Mouse (Mus musculus) embryonic facial prominence, embryonic 11.5 days (tissue): ENCODE data around the gene Ankrd44. TPM values are rescaled to one million over a fixed set of nuclear protein-coding genes. Genes with fewer than 3 reads are reported as not detected.
A peak's percentile ranks its signal among the peaks of the same experiment; 100 is the strongest.

Experiments used
- ATAC-seq: fragments of 200-750 bp; cut with Nextera tagmentation; replicated peaks from 2 replicates; pipeline ENCODE4 v1.8.0; 2017; ENCODE audit warnings: low read depth; ENCODE audit not compliant: insufficient number of reproducible peaks, low FRiP score, low TSS enrichment
- DNase-seq: peaks from one replicate; pipeline ENCODE4 v3.0.0-alpha.2; 2015; ENCODE audit warnings: low spot score
- H3K27ac ChIP-seq: fragments of 300-500 bp; sonication (generic); replicated peaks from 2 replicates; pipeline ENCODE4 v1.5.1; 2014; ENCODE audit warnings: mild to moderate bottlenecking, low read depth, low read length, control low read depth
- H3K27me3 ChIP-seq: fragments of 300-500 bp; sonication (generic); 2 replicates; pipeline ENCODE4 v1.6.1; 2014; ENCODE audit warnings: mild to moderate bottlenecking, low read length, moderate library complexity, mixed read lengths; ENCODE audit not compliant: control insufficient read depth, insufficient read depth
- H3K36me3 ChIP-seq: fragments of 300-500 bp; sonication (generic); replicated peaks from 2 replicates; pipeline ENCODE4 v1.6.1; 2014; ENCODE audit warnings: low read depth, mild to moderate bottlenecking, low read length, moderate library complexity, mixed read lengths; ENCODE audit not compliant: control insufficient read depth, insufficient read depth
- H3K4me1 ChIP-seq: fragments of 300-500 bp; sonication (generic); 2 replicates; pipeline ENCODE4 v1.6.1; 2014; ENCODE audit warnings: low read length, mixed read lengths; ENCODE audit not compliant: control insufficient read depth, insufficient read depth
- H3K4me2 ChIP-seq: fragments of 300-500 bp; sonication (generic); 2 replicates; pipeline ENCODE4 v1.6.1; 2014; ENCODE audit warnings: low read depth, mild to moderate bottlenecking, control low read depth, low read length, moderate library complexity
- H3K4me3 ChIP-seq: fragments of 300-500 bp; sonication (generic); 2 replicates; pipeline ENCODE4 v1.5.1; 2014; ENCODE audit warnings: low read depth, low read length, control low read depth
- H3K9ac ChIP-seq: fragments of 300-500 bp; sonication (generic); replicated peaks from 2 replicates; pipeline ENCODE4 v1.6.1; 2014; ENCODE audit warnings: mild to moderate bottlenecking, control low read depth, low read length
- H3K9me3 ChIP-seq: fragments of 300-500 bp; sonication (generic); replicated peaks from 2 replicates; pipeline ENCODE4 v1.6.1; 2016; ENCODE audit warnings: mild to moderate bottlenecking, low read length, inconsistent platforms, mixed read lengths; ENCODE audit not compliant: control insufficient read depth
- WGBS: fragments of 180-500 bp; shearing (Covaris S2); extraction: QIAGEN DNeasy Blood & Tissue Kit; methylation state at CpG from one replicate; pipeline ENCODE4 v1.1.7; 2014; 5-methylcytosine and 5-hydroxymethylcytosine counted together
- polyA plus RNA-seq: library from polyadenylated mRNA; unstranded; fragments of >200 nt; fragmentation: Nextera tagmentation; extraction: Ambion mirVana; gene quantifications from 2 replicates; pipeline ENCODE4 v1.2.1, GENCODE M21; 2014

Gene Ankrd44
- polyA plus RNA-seq, result 24.3 and 24.4 TPM in 2 replicates

DNA sequence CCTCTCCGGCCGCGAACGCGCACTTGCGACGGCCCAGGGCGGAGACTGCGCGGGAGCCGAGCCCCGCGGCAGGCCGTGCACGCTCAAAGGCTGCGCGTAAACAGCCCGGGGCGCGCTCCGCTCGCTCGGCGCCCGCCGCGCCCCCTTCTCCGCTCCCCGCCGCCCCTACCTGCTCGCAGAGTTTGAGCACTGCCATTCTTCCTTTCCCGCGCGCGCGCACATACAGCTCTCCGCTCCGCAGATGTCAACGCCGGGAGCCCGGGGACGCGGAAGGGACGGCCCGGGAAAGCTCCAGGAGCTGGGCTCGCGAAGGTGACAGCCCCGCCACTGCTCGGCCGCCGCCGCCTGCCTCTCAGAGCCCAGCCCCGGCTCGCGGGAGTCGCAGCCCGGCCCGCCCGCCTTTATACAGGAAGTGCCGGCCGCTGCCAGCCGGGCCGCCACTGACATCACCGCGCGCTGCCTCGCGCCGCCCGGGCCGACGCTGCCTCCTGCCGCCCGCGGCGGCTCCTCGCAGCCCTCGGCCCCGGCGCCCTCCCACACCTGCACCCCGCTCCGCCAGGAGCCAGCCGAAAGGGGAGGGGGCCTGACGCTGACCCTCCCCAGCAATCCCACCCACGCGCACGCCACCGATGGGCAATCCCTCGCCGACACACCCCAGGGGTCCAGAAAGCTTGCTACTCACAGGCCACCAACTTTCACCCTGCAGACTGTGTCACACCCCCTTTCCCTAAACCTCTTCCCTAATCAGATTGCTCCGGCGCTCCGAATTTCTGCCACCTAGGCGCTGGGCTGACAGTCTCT is at the start of gene Ankrd44:
Ankrd44 (minus strand) TSS at position 417 of the 801 bp plus-strand sequence.
- Histone ChIP-seq H3K9me3 (no peaks in the 10 kb centered on the region), H3K27me3 (no peaks in the 10 kb centered on the region), H3K4me2 (peak within 1 kb of the TSS; percentile 88), H3K4me1 (no peaks in the 10 kb centered on the region), H3K36me3 (no peaks in the 10 kb centered on the region), H3K4me3 (peak within 1 kb of the TSS; percentile 83), H3K9ac (peak within 1 kb of the TSS; percentile 94), H3K27ac (peak within 1 kb of the TSS; percentile 82)
- DNase-seq, result peak; percentile 83
- peak; percentile 93 for ATAC-seq
- under 1% methylated on average over 76 of the region's 94 CpGs for WGBS

- DNase-seq (peak; percentile 87), ATAC-seq (no peak)
- no peaks in the 10 kb centered on the region for H3K9me3 ChIP-seq
- no peak overlapping the region for H3K4me2 ChIP-seq
- H3K4me3 ChIP-seq, result no peak overlapping the region
- no peaks in the 10 kb centered on the region for H3K4me1 ChIP-seq
- H3K9ac ChIP-seq, result no peak overlapping the region
- no peaks in the 10 kb centered on the region for H3K36me3 ChIP-seq
- H3K27ac ChIP-seq, result peak overlapping the region; percentile 56; the same call in 1 of the 2 replicates
- 54% methylated on average over 5 of the region's 5 CpGs for WGBS
- no peaks in the 10 kb centered on the region for H3K27me3 ChIP-seq
These were observed 45.7 kb upstream of the Ankrd44 start for GRCm38 (mm10) chr1:54971687-54972404.

GRCm38 (mm10) chr1:54966858-54967257 is 40.7 kb upstream of the Ankrd44 start:
- Histone ChIP-seq H3K4me1 (no peaks in the 10 kb centered on the region), H3K27me3 (no peaks in the 10 kb centered on the region), H3K4me2 (no peak overlapping the region), H3K9ac (no peak overlapping the region), H3K4me3 (no peak overlapping the region), H3K36me3 (no peaks in the 10 kb centered on the region), H3K9me3 (no peaks in the 10 kb centered on the region), H3K27ac (no peak overlapping the region)
- DNase-seq (no peak), ATAC-seq (no peak)
- WGBS, result 81% methylated on average over 3 of the region's 3 CpGs

DNA sequence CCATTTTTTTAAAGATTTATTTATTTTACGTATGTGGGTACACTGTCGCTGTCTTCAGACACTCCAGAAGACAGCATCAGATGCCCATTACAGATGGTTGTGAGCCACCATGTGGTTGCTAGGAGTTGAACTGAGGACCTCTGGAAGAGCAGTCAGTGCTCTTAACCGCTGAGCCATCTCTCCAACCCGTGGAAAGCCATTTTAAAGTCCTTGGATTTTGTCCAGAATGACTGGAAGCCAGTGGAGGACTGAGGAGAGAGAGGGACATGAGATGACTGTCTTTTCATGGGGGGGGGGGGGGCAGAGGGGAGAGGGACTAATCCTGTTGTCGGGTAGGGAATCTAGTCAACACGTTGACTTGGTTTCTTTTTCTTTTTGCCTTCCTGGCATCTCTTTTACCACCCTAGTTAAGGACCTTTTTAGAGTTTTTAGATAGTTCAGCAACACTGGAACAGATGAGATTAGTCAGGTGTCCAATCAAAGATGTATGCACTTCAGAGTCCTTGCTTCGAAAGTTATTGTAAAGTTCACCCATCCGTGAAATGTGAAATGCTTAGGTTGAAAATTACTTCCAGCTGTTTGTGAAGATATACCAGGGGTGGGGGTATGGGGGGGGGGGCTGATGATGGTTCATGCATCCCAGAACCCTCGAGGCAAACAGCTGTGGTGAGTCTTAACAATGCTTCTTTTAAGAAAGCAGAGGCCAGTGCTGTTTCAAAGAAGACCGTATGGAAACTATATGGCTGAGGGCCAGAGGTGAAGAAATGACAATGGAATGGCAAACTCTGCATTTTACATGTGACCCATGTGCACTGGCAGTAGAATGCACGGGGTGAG is 39.2 kb upstream of the Ankrd44 start:
- H3K9me3 ChIP-seq, result no peaks in the 10 kb centered on the region
- peaks cover 2% of the 10 kb centered on the region; the same call in 1 of the 2 replicates for H3K4me1 ChIP-seq
- no peaks in the 10 kb centered on the region for H3K36me3 ChIP-seq
- peak overlapping the region; percentile 35; the same call in 1 of the 2 replicates for H3K27ac ChIP-seq
- H3K27me3 ChIP-seq, result no peaks in the 10 kb centered on the region
- H3K4me2 ChIP-seq, result no peak overlapping the region
- DNase-seq (peak; percentile 85), ATAC-seq (peak; percentile 41; the same call in 1 of the 2 replicates)
- H3K4me3 ChIP-seq, result no peak overlapping the region
- no peak overlapping the region for H3K9ac ChIP-seq
- WGBS, result 37% methylated on average over 11 of the region's 11 CpGs

- Histone ChIP-seq H3K4me3 (no peak overlapping the region), H3K9me3 (no peaks in the 10 kb centered on the region), H3K27ac (no peak overlapping the region), H3K4me1 (peaks cover 2% of the 10 kb centered on the region; the same call in 1 of the 2 replicates), H3K27me3 (no peaks in the 10 kb centered on the region), H3K4me2 (no peak overlapping the region), H3K36me3 (no peaks in the 10 kb centered on the region), H3K9ac (no peak overlapping the region)
- ATAC-seq (no peak), DNase-seq (no peak)
- WGBS, result 65% methylated on average over 9 of the region's 9 CpGs
These were observed 35.5 kb upstream of the Ankrd44 start for GRCm38 (mm10) chr1:54961724-54962123.

GRCm38 (mm10) chr1:54960613-54961165 is 34.5 kb upstream of the Ankrd44 start:
- DNase-seq (peak; percentile 57), ATAC-seq (no peak)
- H3K9ac ChIP-seq, result no peak overlapping the region
- no peaks in the 10 kb centered on the region for H3K27me3 ChIP-seq
- no peak overlapping the region for H3K4me3 ChIP-seq
- H3K36me3 ChIP-seq, result no peaks in the 10 kb centered on the region
- peaks cover 2% of the 10 kb centered on the region; the same call in 1 of the 2 replicates for H3K4me1 ChIP-seq
- no peaks in the 10 kb centered on the region for H3K9me3 ChIP-seq
- 39% methylated on average over 9 of the region's 9 CpGs for WGBS
- no peak overlapping the region for H3K27ac ChIP-seq
- H3K4me2 ChIP-seq, result no peak overlapping the region

DNA sequence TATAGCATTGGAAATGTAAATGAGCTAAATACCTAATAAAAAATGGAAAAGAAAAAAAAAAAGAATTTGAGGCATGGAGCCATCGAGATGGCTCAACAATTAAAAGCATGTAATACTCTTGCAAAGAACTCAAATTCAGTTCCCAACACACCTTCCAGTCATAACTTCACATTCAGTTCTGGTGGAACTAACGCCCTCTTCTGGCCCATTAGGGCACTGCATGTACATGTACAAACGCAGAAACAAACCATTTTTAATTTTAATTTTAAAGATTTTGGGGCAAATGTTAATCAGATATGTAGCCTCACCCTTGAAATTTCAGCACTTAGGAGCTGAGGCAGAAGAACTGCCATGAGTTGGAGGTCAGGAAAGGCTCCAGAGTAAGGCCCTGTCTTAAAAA is 32.3 kb upstream of the Ankrd44 start:
- no peak overlapping the region for H3K9ac ChIP-seq

More for the DNA sequence above, 32.3 kb upstream of the Ankrd44 start:
- Histone ChIP-seq H3K4me2 (no peak overlapping the region), H3K4me3 (no peak overlapping the region), H3K4me1 (peaks cover 2% of the 10 kb centered on the region; the same call in 1 of the 2 replicates), H3K27me3 (no peaks in the 10 kb centered on the region), H3K9me3 (no peaks in the 10 kb centered on the region), H3K27ac (no peak overlapping the region), H3K36me3 (no peaks in the 10 kb centered on the region)
- no peak for DNase-seq
- ATAC-seq, result no peak
- 76% methylated on average over 3 of the region's 3 CpGs for WGBS
